Mouse (Mus musculus): ENCODE data around the gene Lamtor4. TPM values are rescaled to one million over a fixed set of nuclear protein-coding genes. Genes with fewer than 3 reads are reported as not detected.
A peak's percentile ranks its signal among the peaks of the same experiment; 100 is the strongest.
"Not testable (repeated sequence)": the region's sequence is repeated elsewhere in the genome, so short reads cannot be mapped to it uniquely, and the experiment has no call there.

Gene Lamtor4
- total RNA-seq (2015) (123 and 127 TPM in 2 replicates), total RNA-seq (2017) (69.9 and 101 TPM in 2 replicates)

- peak; percentile 78 for ATAC-seq (replicated peaks; ENCODE audit: poor library complexity)
Observed at GRCm38 (mm10) chr5:138255353-138256093, at the start of gene Lamtor4. Lamtor4 (plus strand) TSS chr5:138255482.

GRCm38 (mm10) chr5:138207253-138207652 is 48.0 kb upstream of the Lamtor4 start:
- peak; percentile 81 for ATAC-seq (replicated peaks; ENCODE audit: poor library complexity)

DNA sequence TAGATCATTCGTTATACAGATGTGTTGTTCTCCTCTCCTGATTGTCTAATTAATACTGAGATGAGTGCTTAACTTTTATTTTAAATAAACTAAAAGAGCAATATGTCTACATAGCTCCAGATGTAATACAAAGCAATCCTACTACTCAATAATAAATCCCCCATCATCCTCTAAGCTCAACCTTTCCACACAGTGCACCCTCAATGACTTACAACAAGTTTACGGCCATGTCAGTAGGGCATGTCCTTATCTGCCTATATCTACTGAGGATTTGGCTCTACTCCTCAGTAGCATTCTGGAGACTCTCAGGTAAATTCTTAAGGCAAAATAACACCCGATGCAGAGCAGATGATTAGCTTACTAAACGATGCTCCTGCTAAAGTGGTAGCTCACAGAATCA is 47.4 kb upstream of the Lamtor4 start:
- ATAC-seq (replicated peaks; ENCODE audit: poor library complexity) = no peak

DNA sequence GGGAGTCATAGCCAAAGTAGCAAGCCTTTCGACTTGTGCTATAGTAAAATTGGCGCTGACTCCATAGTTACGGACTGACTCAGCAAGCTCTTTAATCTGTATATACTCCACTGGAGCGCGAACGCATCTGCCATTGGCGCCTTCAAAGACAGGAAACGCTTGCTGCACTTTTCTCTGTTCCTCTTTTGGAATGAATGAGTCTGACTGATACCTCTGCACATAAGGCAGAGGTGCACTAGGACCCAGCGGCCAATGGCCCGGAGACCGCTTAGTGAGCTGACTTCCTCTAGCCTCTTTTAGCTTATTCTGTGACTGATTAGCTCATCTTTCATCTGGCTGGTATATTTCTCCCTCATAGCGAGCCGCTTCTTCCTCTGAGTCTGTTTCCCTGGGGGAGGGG is 38.6 kb upstream of the Lamtor4 start:
- not testable (repeated sequence) for ATAC-seq (replicated peaks; ENCODE audit: poor library complexity)

GRCm38 (mm10) chr5:138219864-138220263 is 35.4 kb upstream of the Lamtor4 start:
- no peak for ATAC-seq (replicated peaks; ENCODE audit: poor library complexity)

GRCm38 (mm10) chr5:138222111-138222510 is 33.2 kb upstream of the Lamtor4 start:
- peak; percentile 92 for ATAC-seq (replicated peaks; ENCODE audit: poor library complexity)

GRCm38 (mm10) chr5:138223287-138223686 is 32.0 kb upstream of the Lamtor4 start:
- no peak for ATAC-seq (replicated peaks; ENCODE audit: poor library complexity)

GRCm38 (mm10) chr5:138225700-138226099 is 29.6 kb upstream of the Lamtor4 start, which contains the start of gene Nxpe5:
Nxpe5 (plus strand) TSS chr5:138225898.
- ATAC-seq (replicated peaks; ENCODE audit: poor library complexity) = no peak

DNA sequence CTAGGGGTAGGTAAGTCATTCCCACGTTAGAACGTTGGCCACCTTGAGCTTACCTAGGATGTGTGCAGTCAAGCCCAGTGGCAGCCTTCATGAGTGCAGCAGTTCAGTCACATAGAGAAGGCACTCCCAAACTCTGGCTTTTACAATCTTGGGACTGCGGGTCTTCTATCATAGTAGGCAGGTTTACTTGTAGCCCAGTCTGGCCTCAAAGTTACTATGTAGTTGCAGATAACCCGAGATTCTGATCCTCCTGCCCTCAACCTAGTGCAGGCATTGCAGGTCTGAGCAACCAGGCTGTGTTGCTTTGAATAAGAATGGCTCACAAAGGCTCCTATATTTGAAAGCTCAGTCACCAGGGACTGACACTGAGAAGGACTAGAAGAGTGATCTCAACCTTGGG is 28.8 kb upstream of the Lamtor4 start:
- peak; percentile 32; the same call in 1 of the 2 replicates for ATAC-seq (replicated peaks; ENCODE audit: poor library complexity)

GRCm38 (mm10) chr5:138227367-138227766 is 27.9 kb upstream of the Lamtor4 start:
- ATAC-seq (replicated peaks; ENCODE audit: poor library complexity) = peak; percentile 86

GRCm38 (mm10) chr5:138228026-138228425 is 27.3 kb upstream of the Lamtor4 start:
- peak; percentile 60 for ATAC-seq (replicated peaks; ENCODE audit: poor library complexity)

GRCm38 (mm10) chr5:138229511-138229910 is 25.8 kb upstream of the Lamtor4 start:
- peak; percentile 23; the same call in 1 of the 2 replicates for ATAC-seq (replicated peaks; ENCODE audit: poor library complexity)

GRCm38 (mm10) chr5:138233778-138234177 is 21.5 kb upstream of the Lamtor4 start:
- no peak for ATAC-seq (replicated peaks; ENCODE audit: poor library complexity)

GRCm38 (mm10) chr5:138234224-138234623 is 21.1 kb upstream of the Lamtor4 start:
- no peak for ATAC-seq (replicated peaks; ENCODE audit: poor library complexity)

DNA sequence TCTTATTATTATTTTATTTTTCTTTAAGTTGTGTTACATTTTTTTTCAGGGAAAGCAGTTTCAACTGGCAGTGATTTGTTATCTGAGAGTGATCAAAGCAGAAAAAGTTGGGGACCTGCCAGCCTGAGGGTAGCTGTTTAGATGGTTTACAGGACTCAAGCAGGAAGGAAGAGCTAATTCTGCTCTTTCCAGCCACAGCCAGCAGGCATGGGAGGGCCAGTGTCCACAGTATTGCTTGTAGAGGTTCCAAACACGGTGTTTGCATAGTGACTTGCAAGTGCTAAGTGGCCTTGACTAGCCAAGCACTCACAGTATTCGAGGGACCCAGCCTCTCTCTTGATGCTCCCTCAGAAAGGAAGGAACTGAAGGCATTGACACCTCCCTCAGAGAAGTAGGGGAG is 13.8 kb upstream of the Lamtor4 start:
- ATAC-seq (replicated peaks; ENCODE audit: poor library complexity) = no peak

DNA sequence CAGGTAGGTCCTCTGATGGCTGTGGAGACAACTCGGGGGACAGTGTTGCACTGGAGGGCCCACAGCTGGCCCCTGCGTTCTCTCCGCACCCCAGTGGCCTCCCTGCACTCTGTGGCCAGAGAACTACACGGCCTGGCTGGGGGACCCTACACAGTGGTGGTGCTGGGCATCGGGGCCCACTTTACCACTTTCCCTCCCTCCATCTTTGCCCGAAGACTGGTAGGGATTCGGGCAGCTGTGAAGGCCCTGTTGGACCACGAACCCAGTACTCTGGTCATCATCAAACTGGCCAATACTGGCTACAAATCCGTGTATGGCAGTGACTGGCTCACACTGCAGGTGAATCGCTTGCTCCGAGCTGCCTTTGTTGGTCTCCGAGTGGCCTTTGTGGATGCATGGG is 4.1 kb upstream of the Lamtor4 start:
- no peak for ATAC-seq (replicated peaks; ENCODE audit: poor library complexity)

DNA sequence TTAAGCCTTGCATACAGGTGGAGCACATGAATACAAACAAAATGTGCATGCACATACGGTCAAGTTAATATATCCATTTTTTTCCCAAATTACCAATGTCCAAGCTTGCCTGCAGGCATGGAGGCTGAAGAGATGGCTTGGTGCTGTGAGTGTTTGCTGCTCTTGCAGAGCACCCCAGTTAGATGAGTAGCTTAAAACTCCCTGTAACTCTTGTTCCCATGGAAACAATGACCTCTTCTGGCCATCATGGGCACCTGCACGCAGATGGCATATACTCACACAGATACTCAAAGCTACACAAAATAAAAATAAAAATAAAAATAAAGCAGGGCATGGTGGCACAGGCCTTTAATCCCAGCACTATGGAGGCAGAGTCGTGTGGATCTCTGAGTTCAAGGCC is 2.2 kb upstream of the Lamtor4 start:
- ATAC-seq (replicated peaks; ENCODE audit: poor library complexity) = no peak

DNA sequence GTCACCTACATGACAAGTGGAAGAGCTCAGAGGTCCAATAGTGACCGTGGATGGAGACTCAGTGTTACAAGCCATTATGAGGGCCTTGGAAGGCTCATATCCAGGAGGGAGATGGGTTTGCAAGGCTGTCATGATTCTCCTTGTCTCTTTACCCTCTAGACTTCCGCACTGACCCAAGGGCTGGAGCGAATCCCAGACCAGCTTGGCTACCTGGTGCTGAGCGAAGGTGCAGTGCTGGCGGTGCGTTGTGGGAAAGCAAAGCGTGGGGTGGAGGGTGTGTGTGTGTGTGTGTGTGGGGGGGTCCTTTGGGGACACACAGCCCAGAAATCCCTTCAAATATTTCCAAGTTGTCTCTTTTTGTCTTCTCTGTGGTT is 799 bp downstream of the Lamtor4 start:
- no peak for ATAC-seq (replicated peaks; ENCODE audit: poor library complexity)

GRCm38 (mm10) chr5:138256966-138257584 is 1.8 kb downstream of the Lamtor4 start:
- ATAC-seq (replicated peaks; ENCODE audit: poor library complexity) = peak; percentile 38

- no peak for ATAC-seq (replicated peaks; ENCODE audit: poor library complexity)
Observed at GRCm38 (mm10) chr5:138257585-138257978, 2.3 kb downstream of the Lamtor4 start.

DNA sequence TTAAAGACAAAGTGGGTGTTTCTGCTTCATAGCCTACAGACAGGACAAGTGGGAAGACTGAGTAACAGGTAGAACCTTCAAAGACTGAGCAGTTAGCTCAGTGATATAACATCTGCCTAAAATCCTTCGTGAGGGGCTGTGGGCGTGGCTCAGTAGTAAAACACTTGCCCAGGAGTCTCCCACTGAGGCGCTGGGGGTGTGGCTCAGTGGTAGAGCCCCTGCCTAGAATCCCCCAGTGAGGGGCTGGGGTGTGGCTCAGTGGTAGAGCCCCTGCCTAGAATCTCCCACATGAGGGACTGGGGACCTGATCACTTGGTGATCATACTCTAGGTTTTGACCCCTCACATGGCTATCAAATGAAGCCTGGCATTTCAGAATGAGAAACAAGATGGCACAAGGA is 2.8 kb downstream of the Lamtor4 start:
- no peak for ATAC-seq (replicated peaks; ENCODE audit: poor library complexity)

- ATAC-seq (replicated peaks; ENCODE audit: poor library complexity) = no peak
Observed at GRCm38 (mm10) chr5:138258542-138258941, 3.3 kb downstream of the Lamtor4 start.

Data from megakaryocyte progenitor cell, adult 5-6 weeks (primary cell).